Mouse (Mus musculus) heart, postnatal 4 days (tissue): Measurements from ENCODE around the gene Asdurf. TPM values are rescaled to one million over a fixed set of nuclear protein-coding genes. Genes with fewer than 3 reads are reported as not detected.

Source experiments
- total RNA-seq, 2 experiments: library from RNA; stranded (reverse); gene quantifications; 2 replicates each; pipeline ENCODE4 v1.2.3; 2021

Gene Asdurf
- total RNA-seq, 2 experiments from 2014 or later = not detected

Other genes starting within 250 kb of the Asdurf start
- gene 1700019A02Rik, start 165.0 kb downstream of the Asdurf start, total RNA-seq = not detected
- 10 to 100 TPM in 1 of 2 experiments, 1 to 10 TPM in 1; 9.8 to 10.3 TPM for gene Pms1, start 55.6 kb downstream of the Asdurf start, total RNA-seq
- gene Ormdl1, start 55.5 kb downstream of the Asdurf start, total RNA-seq = 1 to 10 TPM; 7.8 to 8.0 TPM
- not detected for gene Gm28778, start 55.5 kb downstream of the Asdurf start, total RNA-seq
- 10 to 100 TPM; 24.2 to 24.6 TPM for gene Osgepl1, start 39.0 kb downstream of the Asdurf start, total RNA-seq
- gene Gm28551, start within 50 bp of the Asdurf start, total RNA-seq = not detected
- gene Asnsd1, start 133 bp upstream of the Asdurf start, total RNA-seq = 10 to 100 TPM; 42.3 to 47.3 TPM